Mouse (Mus musculus): ENCODE measurements around the gene Gm527.

Gm527 gene

GRCm38 (mm10) chr12:64917578-64918471 lies at the start of gene Gm527:
Gm527 (plus strand) TSS chr12:64917906.
- DNase-seq (ENCODE audit: extremely low spot score): peak; percentile 97

GRCm38 (mm10) chr12:64871103-64871502 lies 46.6 kb upstream of the Gm527 start:
- DNase-seq (ENCODE audit: extremely low spot score): no peak

- peak; percentile 42 for DNase-seq (ENCODE audit: extremely low spot score)
Observed at GRCm38 (mm10) chr12:64897060-64897730, 20.5 kb upstream of the Gm527 start.

GRCm38 (mm10) chr12:64902506-64902905 lies 15.2 kb upstream of the Gm527 start:
- DNase-seq (ENCODE audit: extremely low spot score): peak; percentile 54

- DNase-seq (ENCODE audit: extremely low spot score): peak; percentile 12
Observed at GRCm38 (mm10) chr12:64903186-64903585, 14.5 kb upstream of the Gm527 start.

- DNase-seq (ENCODE audit: extremely low spot score): no peak
Observed at GRCm38 (mm10) chr12:64912996-64913395, 4.7 kb upstream of the Gm527 start.

GRCm38 (mm10) chr12:64916735-64917134 lies 971 bp upstream of the Gm527 start:
- no peak for DNase-seq (ENCODE audit: extremely low spot score)

- no peak for DNase-seq (ENCODE audit: extremely low spot score)
Observed at GRCm38 (mm10) chr12:64937493-64937892, 19.8 kb downstream of the Gm527 start.

- DNase-seq (ENCODE audit: extremely low spot score): no peak
Observed at GRCm38 (mm10) chr12:64964560-64964959, 46.9 kb downstream of the Gm527 start.

- DNase-seq (ENCODE audit: extremely low spot score): peak; percentile 98
Observed at GRCm38 (mm10) chr12:64965124-64966026, 47.7 kb downstream of the Gm527 start, which contains the start of the genes Klhl28 and Togaram1. Klhl28 (minus strand) TSS chr12:64965534. Togaram1 (plus strand) TSS chr12:64965804.

GRCm38 (mm10) chr12:64966101-64966631 lies 48.5 kb downstream of the Gm527 start:
- peak; percentile 54 for DNase-seq (ENCODE audit: extremely low spot score)

GRCm38 (mm10) chr12:64966652-64967435 lies 49.1 kb downstream of the Gm527 start:
- peak; percentile 11 for DNase-seq (ENCODE audit: extremely low spot score)

- DNase-seq (ENCODE audit: extremely low spot score): no peak
Observed at GRCm38 (mm10) chr12:64967470-64967869, 49.8 kb downstream of the Gm527 start.

GRCm38 (mm10) chr12:64968067-64968466 lies 50.4 kb downstream of the Gm527 start:
- DNase-seq (ENCODE audit: extremely low spot score): no peak

- no peak for DNase-seq (ENCODE audit: extremely low spot score)
Observed at GRCm38 (mm10) chr12:64971399-64971798, 53.7 kb downstream of the Gm527 start.

GRCm38 (mm10) chr12:64972063-64972462 lies 54.4 kb downstream of the Gm527 start:
- no peak for DNase-seq (ENCODE audit: extremely low spot score)

Data from embryo, embryonic 9.5 days (tissue).